Mouse (Mus musculus): ENCODE data around the gene Rnf13. TPM values are rescaled to one million over a fixed set of nuclear protein-coding genes. Genes with fewer than 3 reads are reported as not detected.

Gene Rnf13
- total RNA-seq, 2 experiments from 2014 or later, result 56.7 to 76.2 TPM

- DNase-seq (ENCODE audit: extremely low spot score in 1 of 2, low spot score in 2 of 2), result no peak
- intact Hi-C loops (cut with DNase I), result no loop called here
Measured at GRCm38 (mm10) chr3:57833585-57833984, 97.7 kb downstream of the Rnf13 start.

GRCm38 (mm10) chr3:57836911-57837310, 101.0 kb downstream of the Rnf13 start:
- intact Hi-C loops (cut with DNase I), result no loop called here
- DNase-seq (ENCODE audit: extremely low spot score in 1 of 2, low spot score in 2 of 2), result no peak

GRCm38 (mm10) chr3:57843775-57844174, 107.9 kb downstream of the Rnf13 start:
- intact Hi-C loops (cut with DNase I), result loop anchor here (5.0 to 10.0 kb wide), 2 partner anchors 379 to 649 kb away; no protein-coding TSS in a partner anchor
- no peak for DNase-seq (ENCODE audit: extremely low spot score in 1 of 2, low spot score in 2 of 2)

- intact Hi-C loops (cut with DNase I), result loop anchor here (1.0 to 10.0 kb wide), 4 partner anchors 66 to 571 kb away; no protein-coding TSS in a partner anchor
- peak; percentile 30 to 59 for DNase-seq (ENCODE audit: extremely low spot score in 1 of 2, low spot score in 2 of 2)
Measured at GRCm38 (mm10) chr3:57845786-57846661, 110.2 kb downstream of the Rnf13 start.

GRCm38 (mm10) chr3:57846662-57846911, 110.7 kb downstream of the Rnf13 start:
- no peak for DNase-seq (ENCODE audit: extremely low spot score in 1 of 2, low spot score in 2 of 2)
- intact Hi-C loops (cut with DNase I), result loop anchor here (1.0 to 10.0 kb wide), 4 partner anchors 66 to 570 kb away; no protein-coding TSS in a partner anchor

- DNase-seq (ENCODE audit: extremely low spot score in 1 of 2, low spot score in 2 of 2), result peak; percentile 56 to 77
- intact Hi-C loops (cut with DNase I), result loop anchor here (1.0 to 10.0 kb wide), 4 partner anchors 65 to 570 kb away; no protein-coding TSS in a partner anchor
Measured at GRCm38 (mm10) chr3:57846912-57847759, 111.3 kb downstream of the Rnf13 start.

GRCm38 (mm10) chr3:57847760-57848185, 111.9 kb downstream of the Rnf13 start, which contains the start of gene Pfn2:
TSS of gene Pfn2 (minus strand) at chr3:57848079.
- DNase-seq (ENCODE audit: extremely low spot score in 1 of 2, low spot score in 2 of 2), result peak; percentile 77 to 94

GRCm38 (mm10) chr3:57882945-57883344, 147.1 kb downstream of the Rnf13 start:
- peak in 1 of 2 experiments; percentile 34 for DNase-seq (ENCODE audit: extremely low spot score in 1 of 2, low spot score in 2 of 2)
- intact Hi-C loops (cut with DNase I), result no loop called here

More at GRCm38 (mm10) chr3:57847760-57848185, 111.9 kb downstream of the Rnf13 start, which contains the start of gene Pfn2:
- intact Hi-C loops (cut with DNase I), result loop anchor here (2.0 to 10.0 kb wide), 3 partner anchors 65 to 569 kb away; no protein-coding TSS in a partner anchor

Other genes with a start within 250 kb of the Rnf13 start
- 10 to 100 TPM; 18.4 to 19.0 TPM for gene Wwtr1, start 160.2 kb upstream of the Rnf13 start, total RNA-seq (2021)
- gene Commd2, start 84.3 kb upstream of the Rnf13 start, total RNA-seq (2021), result 10 to 100 TPM; 22.5 to 25.4 TPM
- gene Ankub1, start 43.3 kb upstream of the Rnf13 start, total RNA-seq (2021), result not detected
- gene Pfn2, start 112.0 kb downstream of the Rnf13 start, total RNA-seq (2021), result 100 to 1,000 TPM; 556 to 568 TPM

Measured in left cerebral cortex, postnatal 10 days (tissue).